ENCODE assay signal across 8 mouse cellular contexts in the genomic region with DNA sequence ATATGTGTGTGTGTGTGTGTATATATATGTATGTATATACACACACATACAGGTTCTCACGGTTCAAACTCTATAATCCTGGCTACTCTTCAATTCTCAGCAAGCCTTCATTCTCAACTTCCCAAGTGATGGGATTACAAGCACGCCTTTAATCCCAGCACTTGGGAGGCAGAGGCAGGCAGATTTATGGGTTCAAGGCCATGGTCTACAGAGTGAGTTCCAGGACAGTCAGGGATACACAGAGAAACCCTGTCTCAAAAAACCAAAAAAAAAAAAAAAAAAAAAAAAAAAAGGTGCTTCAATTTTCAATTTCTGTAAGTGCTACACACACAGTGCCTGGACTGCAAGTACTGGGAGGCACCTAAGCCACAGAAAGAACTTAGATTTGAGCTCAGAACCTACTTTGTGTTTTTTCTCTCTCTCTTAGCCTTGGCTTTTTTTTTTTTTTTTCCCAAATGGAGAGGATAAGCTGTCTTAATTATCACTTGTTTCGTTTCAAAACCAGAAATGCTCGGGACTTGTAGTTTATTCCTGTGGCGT. TPM values are rescaled to one million over a fixed set of nuclear protein-coding genes. Genes with fewer than 3 reads are reported as not detected.
DNase-seq lines count a peak whose midpoint lies in the region; ATAC-seq and TF ChIP-seq lines count a peak whose summit lies in the region.

No protein-coding gene starts in this region.

- no peak for ATAC-seq in embryonic facial prominence, embryonic 12.5 days (ENCODE audit: insufficient number of reproducible peaks, insufficient read depth, low FRiP score, low TSS enrichment)
- ATAC-seq in intestine, embryonic 14.5 days (replicated peaks; ENCODE audit: low FRiP score, low TSS enrichment, low read depth), result no peak
- ATAC-seq in neural tube, embryonic 12.5 days (ENCODE audit: low FRiP score, low read depth), result no peak
- ATAC-seq in CD4-positive, CD25-positive, alpha-beta regulatory T cell, adult 4 months, result no peak

- TF ChIP-seq CTCF in layer of hippocampus, adult 2 months (conservative IDR thresholded peaks at IDR 0.05), result no peak

- no peaks in the 10 kb centered on the region for H3K27me3 ChIP-seq in embryonic facial prominence, embryonic 12.5 days
- no peaks in the 10 kb centered on the region for H3K27me3 ChIP-seq in intestine, embryonic 14.5 days (replicated peaks; ENCODE audit: control insufficient read depth, insufficient read depth, low read length)
- no peaks in the 10 kb centered on the region for H3K27me3 ChIP-seq in neural tube, embryonic 12.5 days (replicated peaks)

- 52% methylated on average over 5 of the region's 5 CpGs for WGBS in embryonic facial prominence, embryonic 12.5 days
- WGBS in intestine, embryonic 14.5 days, result 50% methylated on average over 5 of the region's 5 CpGs
- 61% methylated on average over 5 of the region's 5 CpGs for WGBS in neural tube, embryonic 12.5 days

- peak overlapping the region; percentile 92 for H3K4me2 ChIP-seq in embryonic facial prominence, embryonic 12.5 days (replicated peaks)
- peak overlapping the region; percentile 64 for H3K4me2 ChIP-seq in intestine, embryonic 14.5 days (ENCODE audit: low read length)
- H3K4me2 ChIP-seq in neural tube, embryonic 12.5 days (replicated peaks), result peak overlapping the region; percentile 89

- DNase-seq in layer of hippocampus, adult 2 months (ENCODE audit: low spot score in 2 of 2), result no peak
- DNase-seq in layer of hippocampus, postnatal 10 days (ENCODE audit: low spot score in 2 of 2), result no peak
- DNase-seq in intestine, embryonic 14.5 days (ENCODE audit: low spot score), result no peak
- DNase-seq in ovary, postnatal 36 days (ENCODE audit: low spot score), result no peak
- DNase-seq in lung, postnatal 25 days (ENCODE audit: low spot score), result no peak

- peak overlapping the region; percentile 63 for H3K4me3 ChIP-seq in layer of hippocampus, adult 2 months
- H3K4me3 ChIP-seq in embryonic facial prominence, embryonic 12.5 days, result peak overlapping the region; percentile 76
- peak overlapping the region; percentile 59 for H3K4me3 ChIP-seq in intestine, embryonic 14.5 days (ENCODE audit: low read depth, low read length)
- peak overlapping the region; percentile 49; the same call in 1 of the 2 replicates for H3K4me3 ChIP-seq in neural tube, embryonic 12.5 days

- peaks cover 7% of the 10 kb centered on the region; the same call in 1 of the 2 replicates for H3K4me1 ChIP-seq in embryonic facial prominence, embryonic 12.5 days
- 0 out of 2 replicates have a peak, but pooled peaks cover 3% of the 10 kb centered on the region for H3K4me1 ChIP-seq in intestine, embryonic 14.5 days (replicated peaks; ENCODE audit: control insufficient read depth, insufficient read depth, low read length)
- H3K4me1 ChIP-seq in neural tube, embryonic 12.5 days, result peaks cover 12% of the 10 kb centered on the region; the same call in 1 of the 2 replicates

- no peaks in the 10 kb centered on the region for H3K9me3 ChIP-seq in embryonic facial prominence, embryonic 12.5 days
- no peaks in the 10 kb centered on the region for H3K9me3 ChIP-seq in intestine, embryonic 14.5 days (ENCODE audit: control insufficient read depth, low read length)
- no peaks in the 10 kb centered on the region for H3K9me3 ChIP-seq in neural tube, embryonic 12.5 days

- no peak overlapping the region for H3K9ac ChIP-seq in embryonic facial prominence, embryonic 12.5 days
- peak overlapping the region; percentile 31; the same call in 1 of the 2 replicates for H3K9ac ChIP-seq in intestine, embryonic 14.5 days (ENCODE audit: low read length)
- no peak overlapping the region for H3K9ac ChIP-seq in neural tube, embryonic 12.5 days

- H3K27ac ChIP-seq in layer of hippocampus, adult 2 months, result peak overlapping the region; percentile 89
- peak overlapping the region; percentile 74; the same call in 1 of the 2 replicates for H3K27ac ChIP-seq in embryonic facial prominence, embryonic 12.5 days
- peak overlapping the region; percentile 62 for H3K27ac ChIP-seq in intestine, embryonic 14.5 days (ENCODE audit: low read depth)
- H3K27ac ChIP-seq in neural tube, embryonic 12.5 days, result no peak overlapping the region

- no peaks in the 10 kb centered on the region for H3K36me3 ChIP-seq in embryonic facial prominence, embryonic 12.5 days
- H3K36me3 ChIP-seq in intestine, embryonic 14.5 days (ENCODE audit: control insufficient read depth, insufficient read depth, low read length), result no peaks in the 10 kb centered on the region
- no peaks in the 10 kb centered on the region for H3K36me3 ChIP-seq in neural tube, embryonic 12.5 days

RNA-seq across cellular contexts. Expression of a gene that starts 7.6 kb away (rescaled TPM):
- total RNA-seq in layer of hippocampus, adult 2 months (2021), result 10 to 100 TPM; 44.0 to 44.4 TPM
- total RNA-seq in layer of hippocampus, postnatal 10 days (2021), result 10 to 100 TPM; 32.3 to 36.2 TPM
- 18.8 and 19.5 TPM in 2 replicates for polyA plus RNA-seq in embryonic facial prominence, embryonic 12.5 days (2016; fragmentation: Nextera tagmentation; extraction: Ambion mirVana)
- polyA plus RNA-seq in intestine, embryonic 14.5 days (2014; fragmentation: Nextera tagmentation; extraction: Ambion mirVana), result 7.4 and 7.5 TPM in 2 replicates
- polyA plus RNA-seq in neural tube, embryonic 12.5 days (2016; fragmentation: Nextera tagmentation; extraction: Ambion mirVana), result 5.6 and 6.9 TPM in 2 replicates
- 10 to 100 TPM in 1 of 2 experiments, 1 to 10 TPM in 1; 8.9 to 10.8 TPM for polyA plus RNA-seq in CD4-positive, CD25-positive, alpha-beta regulatory T cell, adult 4 months (2017; shearing (Covaris generic))

RNA-seq across cellular contexts. Expression of a gene that starts 9.2 kb away (rescaled TPM):
- total RNA-seq in layer of hippocampus, adult 2 months (2021), result 1 to 10 TPM; 5.8 to 6.8 TPM
- total RNA-seq in layer of hippocampus, postnatal 10 days (2021), result 1 to 10 TPM; 4.0 to 5.5 TPM
- 9.0 and 11.9 TPM in 2 replicates for polyA plus RNA-seq in embryonic facial prominence, embryonic 12.5 days (2016; fragmentation: Nextera tagmentation; extraction: Ambion mirVana)
- 8.8 and 8.9 TPM in 2 replicates for polyA plus RNA-seq in intestine, embryonic 14.5 days (2014; fragmentation: Nextera tagmentation; extraction: Ambion mirVana)
- 7.2 and 8.0 TPM in 2 replicates for polyA plus RNA-seq in neural tube, embryonic 12.5 days (2016; fragmentation: Nextera tagmentation; extraction: Ambion mirVana)
- polyA plus RNA-seq in CD4-positive, CD25-positive, alpha-beta regulatory T cell, adult 4 months (2017; shearing (Covaris generic)), result 1 to 10 TPM; 2.5 to 4.0 TPM

RNA-seq across cellular contexts. Expression of a gene that starts 29.0 kb away (rescaled TPM):
- 1 to 10 TPM in 1 of 2 experiments, under 1 TPM in 1; 0.59 to 1.1 TPM for total RNA-seq in layer of hippocampus, adult 2 months (2021)
- under 1 TPM; 0.55 to 0.98 TPM for total RNA-seq in layer of hippocampus, postnatal 10 days (2021)
- polyA plus RNA-seq in embryonic facial prominence, embryonic 12.5 days (2016; fragmentation: Nextera tagmentation; extraction: Ambion mirVana), result 0.20 and 0.58 TPM in 2 replicates
- polyA plus RNA-seq in intestine, embryonic 14.5 days (2014; fragmentation: Nextera tagmentation; extraction: Ambion mirVana), result 11.5 and 15.3 TPM in 2 replicates
- 0.29 and 0.58 TPM in 2 replicates for polyA plus RNA-seq in neural tube, embryonic 12.5 days (2016; fragmentation: Nextera tagmentation; extraction: Ambion mirVana)
- polyA plus RNA-seq in CD4-positive, CD25-positive, alpha-beta regulatory T cell, adult 4 months (2017; shearing (Covaris generic)), result not detected

RNA-seq across cellular contexts. Expression of a gene that starts 33.1 kb away (rescaled TPM):
- total RNA-seq in layer of hippocampus, adult 2 months (2021), result 1 to 10 TPM; 6.4 to 6.7 TPM
- 1 to 10 TPM; 6.9 to 7.1 TPM for total RNA-seq in layer of hippocampus, postnatal 10 days (2021)
- polyA plus RNA-seq in embryonic facial prominence, embryonic 12.5 days (2016; fragmentation: Nextera tagmentation; extraction: Ambion mirVana), result 13.0 and 13.3 TPM in 2 replicates
- 28.5 and 29.4 TPM in 2 replicates for polyA plus RNA-seq in intestine, embryonic 14.5 days (2014; fragmentation: Nextera tagmentation; extraction: Ambion mirVana)
- 7.2 and 7.5 TPM in 2 replicates for polyA plus RNA-seq in neural tube, embryonic 12.5 days (2016; fragmentation: Nextera tagmentation; extraction: Ambion mirVana)
- polyA plus RNA-seq in CD4-positive, CD25-positive, alpha-beta regulatory T cell, adult 4 months (2017; shearing (Covaris generic)), result 100 to 1,000 TPM; 173 to 320 TPM

RNA-seq across cellular contexts. Expression of a gene that starts 48.3 kb away (rescaled TPM):
- total RNA-seq in layer of hippocampus, adult 2 months (2021), result 1 to 10 TPM; 2.2 to 3.6 TPM
- 1 to 10 TPM; 5.7 to 6.9 TPM for total RNA-seq in layer of hippocampus, postnatal 10 days (2021)
- 1.2 and 2.1 TPM in 2 replicates for polyA plus RNA-seq in embryonic facial prominence, embryonic 12.5 days (2016; fragmentation: Nextera tagmentation; extraction: Ambion mirVana)
- polyA plus RNA-seq in intestine, embryonic 14.5 days (2014; fragmentation: Nextera tagmentation; extraction: Ambion mirVana), result 5.3 and 8.3 TPM in 2 replicates
- polyA plus RNA-seq in neural tube, embryonic 12.5 days (2016; fragmentation: Nextera tagmentation; extraction: Ambion mirVana), result 0.91 TPM in 1 of 2 replicates, not detected in the other
- polyA plus RNA-seq in CD4-positive, CD25-positive, alpha-beta regulatory T cell, adult 4 months (2017; shearing (Covaris generic)), result not detected
